Mouse (Mus musculus) forebrain, embryonic 16.5 days (tissue): Measurements from ENCODE around the gene Snx29. TPM values are rescaled to one million over a fixed set of nuclear protein-coding genes. Genes with fewer than 3 reads are reported as not detected.

Experiments
- ATAC-seq: fragments of 200-750 bp; cut with Nextera tagmentation; 2 replicates; pipeline ENCODE4 v1.8.0; 2017; ENCODE audit warnings: mild to moderate bottlenecking, moderate library complexity
- H3K27ac ChIP-seq: fragments of 300-500 bp; sonication (generic); 2 replicates; pipeline ENCODE4 v1.5.1; 2014; ENCODE audit warnings: low read length, control low read depth
- H3K27me3 ChIP-seq: fragments of 300-500 bp; sonication (generic); replicated peaks from 2 replicates; pipeline ENCODE4 v1.6.1; 2014; ENCODE audit warnings: low read length; ENCODE audit not compliant: control insufficient read depth, insufficient read depth
- H3K36me3 ChIP-seq: fragments of 300-500 bp; sonication (generic); 2 replicates; pipeline ENCODE4 v1.6.1; 2014; ENCODE audit not compliant: control insufficient read depth, insufficient read depth
- H3K4me1 ChIP-seq: fragments of 300-500 bp; sonication (generic); replicated peaks from 2 replicates; pipeline ENCODE4 v1.6.1; 2014; ENCODE audit warnings: low read length; ENCODE audit not compliant: control insufficient read depth, insufficient read depth
- H3K4me2 ChIP-seq: fragments of 300-500 bp; sonication (generic); 2 replicates; pipeline ENCODE4 v1.6.1; 2014; ENCODE audit warnings: mild to moderate bottlenecking, low read length, control low read depth
- H3K4me3 ChIP-seq: fragments of 300-500 bp; sonication (generic); replicated peaks from 2 replicates; pipeline ENCODE4 v1.5.1; 2014; ENCODE audit warnings: mild to moderate bottlenecking, low read length, control low read depth
- H3K9ac ChIP-seq: fragments of 300-500 bp; sonication (generic); replicated peaks from 2 replicates; pipeline ENCODE4 v1.6.1; 2014; ENCODE audit warnings: low read depth, low read length, control low read depth
- H3K9me3 ChIP-seq: fragments of 300-500 bp; sonication (generic); 2 replicates; pipeline ENCODE4 v1.6.1; 2016; ENCODE audit warnings: low read length; ENCODE audit not compliant: control insufficient read depth
- WGBS: fragments of 180-500 bp; shearing (Covaris S2); extraction: QIAGEN DNeasy Blood & Tissue Kit; methylation state at CpG from one replicate; pipeline ENCODE4 v1.1.7; 2014; 5-methylcytosine and 5-hydroxymethylcytosine counted together
- polyA plus RNA-seq: library from polyadenylated mRNA; unstranded; fragments of >200 nt; fragmentation: Nextera tagmentation; extraction: Ambion mirVana; gene quantifications from 2 replicates; pipeline ENCODE4 v1.2.1, GENCODE M21; 2015

The Snx29 gene
- polyA plus RNA-seq, 1 experiment from 2014 or later: 18.5 TPM

DNA sequence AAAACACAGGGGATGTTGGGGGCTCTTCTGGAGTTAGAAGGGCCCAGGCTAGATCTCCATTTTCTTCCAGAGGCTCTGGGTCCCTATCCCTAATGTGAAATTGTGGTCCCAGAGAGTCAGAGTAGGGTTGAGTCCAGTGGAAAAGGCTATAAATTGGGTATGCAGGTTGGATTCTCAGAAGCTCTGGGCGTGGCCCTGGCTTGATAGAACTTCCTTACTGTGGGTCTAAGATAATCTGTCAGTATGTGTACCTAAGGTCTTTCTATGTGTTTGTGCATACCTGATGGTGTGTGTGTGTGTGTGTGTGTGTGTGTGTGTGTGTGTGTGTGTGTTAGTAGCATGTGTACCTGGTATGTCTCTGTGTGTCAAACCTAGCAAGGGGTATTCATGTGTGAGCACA is 378.9 kb downstream of the Snx29 start:
- H3K27me3 ChIP-seq: no peaks in the 10 kb centered on the region
- no peaks in the 10 kb centered on the region for H3K36me3 ChIP-seq
- no peaks in the 10 kb centered on the region for H3K9me3 ChIP-seq
- no peaks in the 10 kb centered on the region for H3K4me1 ChIP-seq
- no peak overlapping the region for H3K9ac ChIP-seq
- no peak for ATAC-seq
- H3K27ac ChIP-seq: no peak overlapping the region
- 76% methylated on average over 1 of the region's 1 CpGs for WGBS
- no peak overlapping the region for H3K4me3 ChIP-seq
- no peak overlapping the region for H3K4me2 ChIP-seq

DNA sequence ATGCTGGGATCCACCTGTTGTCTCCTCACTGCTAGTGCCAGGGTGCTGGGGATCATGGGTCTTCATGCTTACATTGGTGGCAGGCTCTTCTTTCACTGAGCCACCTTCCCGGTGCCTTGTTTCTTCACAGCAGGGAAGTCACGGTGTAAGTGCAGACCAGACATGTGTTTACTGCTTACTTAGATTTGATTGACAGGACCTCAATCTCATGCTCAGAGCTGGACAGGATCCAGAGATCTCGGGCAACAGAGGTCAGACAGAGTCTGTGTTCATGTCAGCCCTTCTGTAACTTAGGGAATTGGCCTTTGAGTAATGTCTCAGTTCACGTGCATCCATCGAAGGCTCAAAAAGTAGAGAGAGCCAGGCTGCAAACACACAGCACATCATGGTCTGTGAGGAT is 381.4 kb downstream of the Snx29 start:
- no peak overlapping the region for H3K4me2 ChIP-seq
- H3K27ac ChIP-seq: no peak overlapping the region
- no peak overlapping the region for H3K4me3 ChIP-seq
- no peaks in the 10 kb centered on the region for H3K9me3 ChIP-seq
- H3K36me3 ChIP-seq: no peaks in the 10 kb centered on the region
- 67% methylated on average over 5 of the region's 5 CpGs for WGBS
- H3K4me1 ChIP-seq: no peaks in the 10 kb centered on the region
- H3K9ac ChIP-seq: no peak overlapping the region
- no peaks in the 10 kb centered on the region for H3K27me3 ChIP-seq
- ATAC-seq: no peak

DNA sequence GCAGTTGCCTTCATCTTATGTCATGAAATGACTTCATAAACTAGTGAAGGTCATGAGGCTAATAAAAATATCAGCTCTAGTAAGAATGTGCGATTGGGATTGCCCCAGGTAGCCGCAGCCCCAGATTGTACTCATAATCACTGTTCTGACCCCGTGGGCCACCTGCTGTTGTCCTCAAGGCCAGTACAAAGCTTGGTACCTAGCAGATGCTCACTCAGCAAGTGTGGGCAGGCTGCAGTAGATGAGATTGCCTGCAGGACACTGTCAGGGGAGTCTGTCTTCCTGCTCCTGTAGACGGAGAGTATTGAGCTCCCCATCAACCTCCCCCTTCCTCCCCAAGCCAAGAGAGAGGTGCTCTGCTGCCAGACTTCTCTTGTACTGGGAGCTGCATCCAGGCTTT is 382.7 kb downstream of the Snx29 start:
- Histone ChIP-seq H3K4me2 (no peak overlapping the region), H3K9me3 (no peaks in the 10 kb centered on the region), H3K4me1 (peaks cover 9% of the 10 kb centered on the region), H3K36me3 (no peaks in the 10 kb centered on the region), H3K9ac (no peak overlapping the region), H3K4me3 (no peak overlapping the region), H3K27ac (no peak overlapping the region), H3K27me3 (no peaks in the 10 kb centered on the region)
- WGBS: 85% methylated on average over 4 of the region's 4 CpGs
- no peak for ATAC-seq

DNA sequence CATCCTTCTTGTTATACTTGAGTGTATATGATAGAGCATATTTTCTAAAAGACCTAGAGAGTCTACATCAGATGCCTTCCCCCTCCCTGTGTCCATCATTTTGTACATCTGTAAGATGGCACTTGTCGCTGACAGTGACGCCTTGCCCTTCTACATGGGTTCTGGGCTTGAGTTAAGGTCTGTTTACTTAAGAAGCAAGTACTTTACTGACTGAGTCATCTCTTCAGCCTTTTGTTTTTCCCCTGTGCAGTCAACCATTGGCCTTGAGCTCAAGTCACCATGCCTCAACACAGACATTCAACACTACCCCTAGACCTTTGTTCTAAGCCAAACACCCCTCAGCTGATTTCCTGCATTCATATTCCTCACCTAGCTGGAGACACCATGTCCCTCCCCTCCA is 385.4 kb downstream of the Snx29 start:
- Histone ChIP-seq H3K36me3 (no peaks in the 10 kb centered on the region), H3K4me1 (peaks cover 12% of the 10 kb centered on the region), H3K27ac (no peak overlapping the region), H3K9me3 (no peaks in the 10 kb centered on the region), H3K4me2 (no peak overlapping the region), H3K9ac (no peak overlapping the region), H3K4me3 (no peak overlapping the region), H3K27me3 (no peaks in the 10 kb centered on the region)
- WGBS: 96% methylated on average over 2 of the region's 2 CpGs
- ATAC-seq: no peak

DNA sequence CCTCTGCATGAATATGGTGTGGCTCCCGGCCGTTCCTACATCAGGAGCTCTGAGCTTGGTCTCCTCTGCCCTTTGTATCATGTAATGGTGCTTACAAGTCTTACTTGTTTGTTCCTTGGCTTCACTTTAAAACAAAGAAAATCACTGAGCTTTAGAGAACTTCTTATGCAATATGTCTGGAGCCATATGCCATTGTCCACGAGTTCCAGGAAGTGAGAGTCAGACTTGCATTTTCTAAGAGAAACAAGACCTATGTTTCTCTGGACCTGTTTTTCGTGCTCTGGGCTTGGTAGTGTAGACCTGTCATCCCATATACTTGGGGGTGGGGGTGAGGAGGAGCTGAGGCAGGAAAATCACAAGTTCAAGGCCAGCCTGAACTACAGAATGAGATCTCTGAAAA is 386.7 kb downstream of the Snx29 start:
- ATAC-seq: no peak
- Histone ChIP-seq H3K27ac (no peak overlapping the region), H3K27me3 (no peaks in the 10 kb centered on the region), H3K9ac (no peak overlapping the region), H3K4me2 (no peak overlapping the region), H3K4me1 (peaks cover 12% of the 10 kb centered on the region), H3K9me3 (no peaks in the 10 kb centered on the region), H3K4me3 (no peak overlapping the region), H3K36me3 (no peaks in the 10 kb centered on the region)
- 81% methylated on average over 4 of the region's 4 CpGs for WGBS

DNA sequence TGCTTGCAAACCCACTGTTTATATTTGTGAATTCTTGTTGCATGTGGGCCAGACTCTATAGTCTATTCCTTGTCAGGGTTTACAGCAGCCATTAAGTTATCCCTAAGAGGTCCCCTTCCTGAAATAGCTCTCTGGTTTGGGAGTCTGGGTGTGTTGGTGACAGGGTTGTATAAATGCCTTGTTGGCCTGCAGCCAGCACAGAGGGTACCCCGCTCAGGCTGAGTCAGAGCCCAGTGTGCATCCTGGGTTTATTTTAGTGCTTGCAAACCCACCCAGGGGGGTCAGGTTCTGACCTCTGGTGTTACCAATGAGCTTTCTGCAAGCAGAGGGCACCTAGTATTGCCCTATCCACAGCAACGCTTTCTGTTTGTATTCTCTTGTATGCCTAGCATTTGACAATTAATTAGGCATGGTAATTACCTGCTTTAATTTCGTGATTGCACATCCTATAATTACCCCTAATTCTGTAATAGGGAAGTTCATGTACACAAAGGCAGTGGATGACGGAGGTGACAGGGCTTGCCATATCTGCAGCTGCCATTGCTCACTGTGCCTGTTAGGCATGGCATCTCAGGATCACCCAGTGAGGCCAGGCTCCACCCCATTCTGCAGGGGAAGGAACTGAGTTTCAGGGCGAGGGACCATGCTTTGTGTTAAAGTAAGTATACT is 387.4 kb downstream of the Snx29 start:
- H3K9me3 ChIP-seq: no peaks in the 10 kb centered on the region
- H3K27ac ChIP-seq: no peak overlapping the region
- no peaks in the 10 kb centered on the region for H3K36me3 ChIP-seq
- H3K4me2 ChIP-seq: no peak overlapping the region
- peak; percentile 83 for ATAC-seq
- H3K4me3 ChIP-seq: no peak overlapping the region
- WGBS: 15% methylated on average over 5 of the region's 5 CpGs
- H3K4me1 ChIP-seq: peaks cover 12% of the 10 kb centered on the region
- no peaks in the 10 kb centered on the region for H3K27me3 ChIP-seq
- H3K9ac ChIP-seq: no peak overlapping the region

DNA sequence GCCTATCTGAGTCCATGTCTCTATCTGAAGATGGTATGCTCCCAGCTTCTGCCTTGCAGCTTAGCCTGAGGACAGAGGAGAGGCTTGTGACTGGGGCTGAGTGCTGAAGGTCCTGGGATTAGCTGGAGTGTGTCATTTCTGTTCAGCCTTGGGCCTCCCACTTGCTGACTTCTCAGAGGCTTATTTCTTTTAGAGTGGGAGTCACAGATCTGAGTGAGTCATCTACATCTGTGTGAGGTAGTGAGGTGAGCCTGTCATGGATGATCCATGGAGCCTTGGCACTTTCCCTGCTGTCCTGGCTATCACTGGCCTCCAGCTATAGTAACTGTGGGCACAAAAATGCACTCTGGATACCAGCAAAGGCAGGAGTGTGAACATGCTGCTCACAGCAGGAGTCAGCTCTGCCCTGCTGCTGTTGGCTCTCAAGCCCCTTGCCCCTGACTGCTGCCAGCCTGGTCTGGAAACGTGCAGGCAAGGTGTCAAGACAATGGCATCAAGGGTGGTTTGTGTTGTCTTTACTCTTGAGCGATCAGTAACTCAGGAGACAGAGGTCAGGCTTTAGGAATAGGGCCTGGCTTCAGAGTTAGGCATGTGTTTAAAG is 390.7 kb downstream of the Snx29 start:
- H3K4me1 ChIP-seq: peaks cover 12% of the 10 kb centered on the region
- 39% methylated on average over 2 of the region's 2 CpGs for WGBS
- no peak for ATAC-seq

DNA sequence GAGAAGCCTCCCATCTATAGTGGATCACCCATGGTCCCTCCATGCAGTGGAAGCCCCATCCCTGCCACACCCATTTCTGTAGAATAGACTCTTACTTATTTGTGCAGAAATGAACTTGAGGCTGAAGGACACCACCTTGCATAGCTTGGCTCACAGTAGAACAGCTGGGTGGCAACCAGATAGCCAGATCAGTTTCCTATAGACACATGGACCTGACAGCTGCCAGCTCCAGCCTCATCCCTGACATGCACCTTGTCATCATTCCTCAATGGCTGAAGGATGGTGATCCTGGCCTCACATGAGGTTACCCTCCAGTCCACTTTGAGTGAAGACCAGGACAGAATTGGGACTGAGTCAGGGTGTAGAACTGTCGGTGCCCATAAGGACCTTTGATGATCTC is 394.2 kb downstream of the Snx29 start:
- H3K36me3 ChIP-seq: no peaks in the 10 kb centered on the region
- no peaks in the 10 kb centered on the region for H3K27me3 ChIP-seq
- H3K4me1 ChIP-seq: no peaks in the 10 kb centered on the region
- no peak overlapping the region for H3K27ac ChIP-seq
- H3K9me3 ChIP-seq: no peaks in the 10 kb centered on the region
- H3K9ac ChIP-seq: no peak overlapping the region
- no peak for ATAC-seq
- H3K4me3 ChIP-seq: no peak overlapping the region
- H3K4me2 ChIP-seq: no peak overlapping the region
- 100% methylated on average over 1 of the region's 1 CpGs for WGBS

More for the DNA sequence above, 390.7 kb downstream of the Snx29 start:
- Histone ChIP-seq H3K36me3 (no peaks in the 10 kb centered on the region), H3K27me3 (no peaks in the 10 kb centered on the region), H3K27ac (no peak overlapping the region), H3K4me3 (no peak overlapping the region), H3K4me2 (no peak overlapping the region), H3K9me3 (no peaks in the 10 kb centered on the region), H3K9ac (no peak overlapping the region)

DNA sequence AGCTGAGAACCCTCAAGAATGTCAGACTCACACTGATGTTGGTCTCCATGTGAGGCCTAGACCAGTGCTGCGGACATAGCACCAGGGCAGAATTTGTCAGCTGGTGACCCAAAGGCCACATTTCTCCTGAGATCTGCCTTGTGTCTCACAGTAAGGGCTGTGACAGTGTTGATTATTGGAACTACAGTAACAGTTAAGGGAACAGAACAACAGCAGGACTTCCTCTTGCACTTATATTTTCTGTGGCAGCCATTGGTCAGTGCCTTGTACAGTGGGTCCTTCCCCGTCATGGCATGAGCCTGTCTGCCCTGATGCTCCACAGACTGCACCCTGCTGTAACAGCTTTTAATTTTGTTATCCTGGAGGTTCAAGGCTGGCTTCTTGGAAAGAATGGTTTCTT is 403.2 kb downstream of the Snx29 start:
- ATAC-seq: no peak
- no peak overlapping the region for H3K27ac ChIP-seq
- WGBS: 88% methylated on average over 2 of the region's 2 CpGs
- H3K9me3 ChIP-seq: no peaks in the 10 kb centered on the region
- no peak overlapping the region for H3K4me3 ChIP-seq
- no peak overlapping the region for H3K4me2 ChIP-seq
- H3K4me1 ChIP-seq: no peaks in the 10 kb centered on the region
- H3K27me3 ChIP-seq: no peaks in the 10 kb centered on the region
- H3K9ac ChIP-seq: no peak overlapping the region
- no peaks in the 10 kb centered on the region for H3K36me3 ChIP-seq

DNA sequence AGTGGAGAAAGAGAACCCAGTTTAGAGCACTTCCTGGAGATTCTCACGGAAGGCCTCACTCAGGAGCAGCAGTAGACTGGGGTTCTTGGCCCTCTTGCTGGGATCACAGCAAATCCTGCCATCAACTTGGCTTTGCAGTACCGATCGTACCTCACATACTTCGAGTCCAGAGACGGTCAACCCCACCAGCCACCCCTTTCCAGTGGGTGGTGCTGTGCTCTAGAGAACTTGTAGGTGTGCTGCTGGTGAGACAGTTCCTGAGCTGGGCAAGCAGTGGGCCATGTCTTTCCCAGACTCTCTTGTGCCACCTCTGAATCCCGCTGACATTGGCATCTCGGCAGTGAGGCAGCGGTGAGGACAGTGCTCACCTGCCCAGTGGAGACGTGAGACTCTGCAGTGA is 404.6 kb downstream of the Snx29 start:
- Histone ChIP-seq H3K9ac (no peak overlapping the region), H3K9me3 (no peaks in the 10 kb centered on the region), H3K4me2 (no peak overlapping the region), H3K27me3 (no peaks in the 10 kb centered on the region), H3K27ac (no peak overlapping the region), H3K4me1 (no peaks in the 10 kb centered on the region), H3K4me3 (no peak overlapping the region), H3K36me3 (no peaks in the 10 kb centered on the region)
- no peak for ATAC-seq
- 97% methylated on average over 9 of the region's 9 CpGs for WGBS
